Mouse (Mus musculus): ENCODE results near the gene Lrrc7.

Lrrc7 gene

GRCm38 (mm10) chr3:158365801-158366200 lies 196.2 kb downstream of the Lrrc7 start:
- in situ Hi-C loops (cut with MboI, MseI) = no loop called here

- in situ Hi-C loops (cut with MboI, MseI) = loop anchor here (5.0 kb wide), 1 partner anchor 45 kb away; no protein-coding TSS in a partner anchor
Measured at GRCm38 (mm10) chr3:158362091-158362490, 199.9 kb downstream of the Lrrc7 start.

DNA sequence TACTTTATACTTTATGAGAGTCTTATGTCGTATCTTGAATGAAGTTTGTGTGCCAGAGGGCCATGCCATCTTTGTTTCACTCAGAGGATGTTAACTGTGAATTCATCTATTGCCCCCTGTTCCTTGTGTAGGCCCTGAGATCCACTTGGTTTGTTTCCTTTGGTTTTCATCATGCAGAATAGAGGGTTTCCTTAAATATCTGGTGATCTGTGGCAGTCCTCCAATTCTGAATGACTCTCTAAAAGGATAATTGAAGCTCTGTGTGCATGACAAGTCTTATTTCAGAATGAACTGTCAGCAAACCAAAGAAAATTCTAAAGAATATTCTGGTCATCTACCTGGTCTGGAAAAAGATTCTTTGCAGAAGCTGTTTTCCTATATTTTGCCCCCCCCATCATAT lies 205.3 kb downstream of the Lrrc7 start:
- in situ Hi-C loops (cut with MboI, MseI) = no loop called here

- in situ Hi-C loops (cut with MboI, MseI) = no loop called here
Measured at GRCm38 (mm10) chr3:158356194-158356593, 205.8 kb downstream of the Lrrc7 start.

DNA sequence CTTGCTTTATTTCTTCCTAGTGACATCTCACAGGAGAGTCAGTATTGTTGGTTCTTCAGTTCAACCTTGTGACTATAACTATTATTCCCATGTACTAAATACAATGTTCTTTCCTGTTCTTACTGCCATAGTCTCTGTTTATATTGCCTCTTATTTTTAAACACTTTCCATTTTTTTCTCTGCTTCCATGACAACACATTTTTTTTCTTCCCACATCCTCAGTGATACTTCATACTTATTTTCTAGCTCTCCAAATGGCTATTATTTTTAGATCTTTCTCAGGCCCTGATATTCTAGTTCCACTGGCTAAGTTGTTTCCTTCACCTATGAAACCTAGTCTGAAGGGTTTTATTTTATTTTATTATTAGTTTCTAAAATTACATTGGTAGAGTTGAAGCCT lies 221.2 kb downstream of the Lrrc7 start:
- in situ Hi-C loops (cut with MboI, MseI) = no loop called here

GRCm38 (mm10) chr3:158330085-158330484 lies 231.9 kb downstream of the Lrrc7 start:
- in situ Hi-C loops (cut with MboI, MseI) = no loop called here

DNA sequence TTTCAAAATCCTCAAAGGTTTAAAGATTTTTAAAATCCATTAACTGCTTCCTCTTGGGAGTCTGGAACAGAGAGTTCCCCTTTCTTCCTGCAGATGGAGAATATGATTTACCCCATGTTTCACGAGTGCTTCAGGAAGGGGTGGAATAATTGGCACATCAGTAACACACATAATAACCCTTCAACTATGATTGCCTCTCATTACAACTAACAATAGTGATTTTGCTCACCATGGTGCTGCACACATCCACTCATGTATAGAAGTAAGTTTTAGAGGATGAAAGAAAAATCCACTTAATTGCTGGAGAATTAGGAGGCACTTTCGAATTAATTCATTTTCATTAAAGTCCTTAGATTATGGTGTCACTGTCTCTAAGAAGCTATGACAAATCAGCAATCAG lies 251.6 kb downstream of the Lrrc7 start:
- in situ Hi-C loops (cut with MboI, MseI) = no loop called here

- in situ Hi-C loops (cut with MboI, MseI) = no loop called here
Measured at GRCm38 (mm10) chr3:158307415-158307814, 254.6 kb downstream of the Lrrc7 start.

DNA sequence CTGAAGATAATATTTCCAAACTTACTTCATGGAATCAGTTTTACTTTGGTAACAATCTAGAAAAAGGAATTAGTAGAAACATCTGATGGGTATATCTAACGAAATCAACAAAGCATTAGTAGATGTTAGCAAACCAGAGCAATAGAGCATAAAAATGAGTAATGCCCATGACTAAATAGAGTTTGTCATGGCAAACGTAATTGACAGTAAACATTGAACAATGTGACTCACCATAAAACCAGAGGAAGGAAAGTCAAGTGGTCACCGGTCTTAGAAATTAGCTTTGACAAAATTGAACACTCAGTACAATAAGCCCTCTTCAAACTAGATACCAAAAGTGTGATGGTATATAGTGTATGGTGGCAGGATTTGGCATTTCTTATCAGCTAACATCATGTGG lies 263.3 kb downstream of the Lrrc7 start:
- in situ Hi-C loops (cut with MboI, MseI) = no loop called here

GRCm38 (mm10) chr3:158295041-158295440 lies 267.0 kb downstream of the Lrrc7 start:
- in situ Hi-C loops (cut with MboI, MseI) = no loop called here

- in situ Hi-C loops (cut with MboI, MseI) = no loop called here
Measured at GRCm38 (mm10) chr3:158284431-158284830, 277.6 kb downstream of the Lrrc7 start.

DNA sequence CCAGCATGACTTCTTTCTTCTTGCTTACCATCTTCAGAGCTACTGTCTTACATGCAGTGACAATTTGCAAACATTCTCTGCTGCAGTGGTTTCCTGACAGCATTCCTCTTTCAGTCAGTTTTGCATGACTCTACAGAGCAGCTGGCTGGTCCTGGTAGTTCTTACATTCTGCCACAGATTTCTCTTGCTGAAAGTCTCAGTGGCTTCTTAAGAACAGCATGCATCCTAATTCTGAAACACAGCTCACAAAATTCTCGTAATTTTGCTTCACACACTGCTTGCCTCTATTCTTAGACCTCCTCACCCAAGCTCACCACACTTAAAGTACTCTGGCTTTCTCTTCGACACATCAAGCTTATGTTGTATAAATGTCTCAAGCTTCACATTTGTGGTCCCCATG lies 283.4 kb downstream of the Lrrc7 start:
- in situ Hi-C loops (cut with MboI, MseI) = no loop called here

DNA sequence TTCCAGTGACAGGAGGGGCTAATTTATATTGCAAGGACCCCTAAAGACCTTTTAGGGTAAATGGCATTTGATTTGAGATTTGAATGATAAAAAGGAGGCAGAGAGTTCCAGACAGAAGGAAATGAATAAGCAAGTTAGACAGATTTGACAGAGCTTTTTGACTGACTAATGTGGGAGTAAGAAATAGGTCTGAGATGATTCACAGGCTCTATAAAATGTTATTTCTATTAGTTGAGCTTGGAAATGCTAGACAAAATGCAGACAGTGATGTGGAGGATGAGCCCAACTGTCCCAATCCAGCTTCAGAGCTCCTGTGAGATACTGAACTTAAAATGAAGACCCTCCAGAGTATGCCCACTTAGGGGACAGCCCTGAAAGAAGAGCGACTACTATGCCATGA lies 289.3 kb downstream of the Lrrc7 start:
- in situ Hi-C loops (cut with MboI, MseI) = no loop called here

DNA sequence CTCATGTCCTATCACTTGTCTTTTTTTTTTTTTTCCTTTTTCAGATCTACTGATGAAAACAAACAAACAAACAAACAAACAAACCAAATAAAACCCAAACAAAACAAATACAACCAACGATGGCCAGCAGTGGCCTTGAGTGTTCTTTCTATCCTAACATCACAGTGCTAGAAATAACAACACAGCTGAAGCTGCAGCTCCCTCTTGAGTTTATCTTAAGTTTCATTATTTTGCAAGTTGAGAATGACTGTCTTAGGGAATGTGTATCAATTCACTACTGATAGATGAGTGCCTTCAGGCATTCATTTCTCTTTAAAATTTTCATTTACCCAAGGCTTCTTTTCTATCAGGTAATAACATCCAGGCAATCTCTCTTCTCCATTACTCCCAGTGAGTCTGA lies 291.1 kb downstream of the Lrrc7 start:
- in situ Hi-C loops (cut with MboI, MseI) = no loop called here

- in situ Hi-C loops (cut with MboI, MseI) = no loop called here
Measured at GRCm38 (mm10) chr3:158252576-158252975, 309.4 kb downstream of the Lrrc7 start.

GRCm38 (mm10) chr3:158247672-158248071 lies 314.3 kb downstream of the Lrrc7 start:
- in situ Hi-C loops (cut with MboI, MseI) = no loop called here

DNA sequence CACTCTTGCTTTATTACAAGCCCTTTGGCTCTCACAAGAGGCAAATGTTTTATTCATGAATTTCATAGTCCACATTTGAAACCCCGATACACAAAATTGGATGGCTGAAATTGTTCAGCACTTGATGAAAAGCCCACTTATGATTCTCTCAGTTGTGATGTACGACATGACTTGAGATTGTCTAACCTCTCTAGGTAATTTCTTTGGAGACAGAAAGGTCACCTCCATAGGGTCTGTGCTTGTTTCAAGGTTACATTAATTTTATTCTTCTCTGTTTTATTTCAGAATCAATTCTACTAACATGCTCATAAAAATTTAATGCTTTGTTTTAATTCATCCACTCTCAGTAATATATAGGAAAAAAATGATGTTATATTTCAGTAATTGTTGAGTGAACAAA lies 351.4 kb downstream of the Lrrc7 start:
- in situ Hi-C loops (cut with MboI, MseI) = no loop called here

DNA sequence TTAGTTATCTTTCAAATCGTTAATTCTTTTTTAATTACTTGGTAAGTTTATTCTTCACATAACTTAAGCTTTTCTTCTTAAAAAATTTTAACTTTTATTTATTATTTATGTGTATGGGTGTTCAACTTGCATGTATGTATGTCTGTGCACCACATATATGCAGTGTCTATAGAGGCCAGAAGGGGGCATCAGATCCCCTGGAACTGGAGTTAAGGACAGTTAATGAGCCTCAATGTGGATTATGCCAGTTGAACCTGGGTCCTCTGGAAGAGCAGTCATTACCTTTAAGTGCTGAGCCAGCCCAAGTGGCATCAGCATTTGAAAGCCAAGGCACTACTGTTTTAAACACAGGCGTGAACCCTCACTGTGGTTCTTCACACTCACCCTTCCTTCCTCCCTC lies 352.0 kb downstream of the Lrrc7 start:
- in situ Hi-C loops (cut with MboI, MseI) = no loop called here

DNA sequence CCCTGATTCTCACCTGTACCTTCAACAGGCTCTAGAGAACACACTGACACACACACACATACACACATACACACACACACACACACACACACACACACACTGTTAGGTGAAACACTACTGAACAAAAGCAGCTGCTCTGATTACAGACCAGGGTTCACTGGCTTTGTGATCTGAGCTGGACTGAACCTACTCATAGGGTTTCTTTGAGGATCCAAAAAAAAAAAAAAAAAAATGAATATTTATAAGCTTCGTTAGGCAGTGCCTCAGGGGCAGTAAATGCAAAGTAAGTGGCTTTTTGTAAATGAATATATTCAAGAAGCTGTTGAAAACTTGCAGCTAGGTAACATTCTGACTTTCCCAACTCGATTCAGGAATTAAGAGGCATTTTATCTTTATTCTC lies 354.2 kb downstream of the Lrrc7 start:
- in situ Hi-C loops (cut with MboI, MseI) = no loop called here

- in situ Hi-C loops (cut with MboI, MseI) = no loop called here
Measured at GRCm38 (mm10) chr3:158202776-158203175, 359.2 kb downstream of the Lrrc7 start.

DNA sequence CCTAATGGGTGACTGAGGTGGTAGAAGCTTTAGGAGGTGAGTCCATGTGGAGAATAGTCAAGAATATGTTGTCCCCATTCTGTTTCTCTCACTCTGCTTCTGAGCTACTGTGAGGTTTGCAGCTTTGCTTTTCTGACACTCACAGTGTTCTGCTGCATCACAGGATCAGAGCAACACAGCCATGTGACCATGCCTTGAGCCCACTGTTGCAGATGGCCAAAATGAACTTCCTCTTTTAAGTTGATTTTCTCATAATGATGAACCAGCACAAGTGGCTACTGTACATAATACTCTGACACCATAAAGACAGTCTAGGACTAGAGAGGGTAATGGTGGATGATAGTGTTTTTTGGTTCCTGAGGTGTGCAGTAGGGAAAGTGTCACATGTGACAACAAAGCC lies 366.6 kb downstream of the Lrrc7 start:
- in situ Hi-C loops (cut with MboI, MseI) = no loop called here

DNA sequence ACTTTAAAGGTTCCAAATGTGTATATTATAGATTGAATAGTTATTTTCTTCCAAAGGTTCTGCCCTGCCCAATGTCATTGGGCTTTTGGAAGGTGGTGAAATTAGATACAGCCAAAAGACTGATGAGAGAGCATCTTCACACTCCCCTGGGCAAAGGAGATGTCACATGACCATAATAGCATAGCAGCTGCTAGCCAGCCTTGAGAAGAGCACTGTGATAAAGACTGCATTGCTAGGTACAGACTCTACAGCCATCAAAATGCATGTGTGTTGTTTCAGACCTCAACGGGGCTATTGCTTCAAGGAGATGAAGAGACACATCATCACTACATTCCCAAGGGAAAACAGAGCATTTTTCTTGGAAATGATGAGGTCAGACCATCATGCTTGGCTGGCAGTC lies 368.8 kb downstream of the Lrrc7 start:
- in situ Hi-C loops (cut with MboI, MseI) = no loop called here

- in situ Hi-C loops (cut with MboI, MseI) = no loop called here
Measured at GRCm38 (mm10) chr3:158174880-158175735, 386.9 kb downstream of the Lrrc7 start.

DNA sequence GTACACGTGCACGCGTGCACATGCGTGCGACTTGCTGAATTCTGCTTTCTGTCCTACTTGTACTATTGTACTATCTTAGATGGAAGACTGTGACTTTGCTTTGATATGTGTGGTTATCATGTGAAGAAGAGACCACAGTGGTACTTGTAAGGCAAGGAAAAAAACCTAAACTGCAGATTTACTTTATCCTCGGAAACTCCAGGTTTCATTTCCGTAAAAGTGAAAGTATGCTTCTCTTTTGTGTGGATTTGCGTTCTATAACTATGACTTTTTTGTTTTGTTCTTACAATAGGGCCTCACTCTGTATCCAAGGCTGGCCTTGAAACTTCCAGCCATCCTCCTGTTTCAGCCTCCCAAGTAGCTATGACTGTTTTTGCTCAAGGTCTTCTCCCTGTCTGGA lies 392.8 kb downstream of the Lrrc7 start:
- in situ Hi-C loops (cut with MboI, MseI) = no loop called here

Measured in T-helper 1 cell (primary cell).